Mouse (Mus musculus) testis, adult 2 months (tissue): ENCODE measurements around the gene Apol6. TPM values are rescaled to one million over a fixed set of nuclear protein-coding genes. Genes with fewer than 3 reads are reported as not detected.

Experiments
- H3K27ac ChIP-seq: fragments of 200-500 bp; 2 replicates; pipeline ENCODE4 v1.5.1; 2012; ENCODE audit warnings: low read depth, low read length; ENCODE audit not compliant: control insufficient read depth, insufficient read depth
- H3K27me3 ChIP-seq: fragments of 200-500 bp; 2 replicates; pipeline ENCODE4 v1.6.1; 2012; ENCODE audit warnings: mild to moderate bottlenecking, low read length, moderate library complexity; ENCODE audit not compliant: control insufficient read depth, insufficient read depth
- H3K36me3 ChIP-seq: fragments of 200-500 bp; 2 replicates; pipeline ENCODE4 v1.6.1; 2012; ENCODE audit warnings: mild to moderate bottlenecking, low read length; ENCODE audit not compliant: control insufficient read depth, insufficient read depth
- H3K4me1 ChIP-seq: fragments of 200-500 bp; 2 replicates; pipeline ENCODE4 v1.6.1; 2012; ENCODE audit warnings: low read length; ENCODE audit not compliant: control insufficient read depth, insufficient read depth
- H3K4me3 ChIP-seq: fragments of 200-500 bp; 2 replicates; pipeline ENCODE4 v1.5.1; 2012; ENCODE audit warnings: low read depth, mild to moderate bottlenecking, low read length, moderate library complexity, mixed read lengths; ENCODE audit not compliant: control insufficient read depth
- CTCF ChIP-seq: fragments of 200-500 bp; IDR thresholded peaks from 2 replicates; pipeline ENCODE4 v1.5.1; 2012; ENCODE audit warnings: low read depth, mild to moderate bottlenecking, inconsistent platforms, low read length, moderate library complexity; ENCODE audit not compliant: control insufficient read depth, insufficient read depth, insufficient replicate concordance
- POLR2A ChIP-seq: fragments of 200-500 bp; IDR thresholded peaks from 2 replicates; pipeline ENCODE4 v1.6.1; 2012; ENCODE audit warnings: low read depth, mild to moderate bottlenecking, inconsistent platforms, low read length, moderate library complexity; ENCODE audit not compliant: control insufficient read depth
- polyA plus RNA-seq: library from polyadenylated mRNA; depleted of rRNA; stranded (reverse); fragments of >200 nt; gene quantifications from 2 replicates; pipeline ENCODE4 v1.2.3, GENCODE M21; 2012

Gene Apol6
- polyA plus RNA-seq, 1 experiment: 0.68 TPM

GRCm38 (mm10) chr15:77080684-77081254, 36.2 kb downstream of the Apol6 start:
- Histone ChIP-seq H3K4me1 (peaks cover 4% of the 10 kb centered on the region), H3K27me3 (no peaks in the 10 kb centered on the region), H3K36me3 (no peaks in the 10 kb centered on the region; the same call in 1 of the 2 replicates), H3K27ac (no peak overlapping the region), H3K4me3 (no peak overlapping the region)
- no peak for TF ChIP-seq POLR2A
- no peak for TF ChIP-seq CTCF

DNA sequence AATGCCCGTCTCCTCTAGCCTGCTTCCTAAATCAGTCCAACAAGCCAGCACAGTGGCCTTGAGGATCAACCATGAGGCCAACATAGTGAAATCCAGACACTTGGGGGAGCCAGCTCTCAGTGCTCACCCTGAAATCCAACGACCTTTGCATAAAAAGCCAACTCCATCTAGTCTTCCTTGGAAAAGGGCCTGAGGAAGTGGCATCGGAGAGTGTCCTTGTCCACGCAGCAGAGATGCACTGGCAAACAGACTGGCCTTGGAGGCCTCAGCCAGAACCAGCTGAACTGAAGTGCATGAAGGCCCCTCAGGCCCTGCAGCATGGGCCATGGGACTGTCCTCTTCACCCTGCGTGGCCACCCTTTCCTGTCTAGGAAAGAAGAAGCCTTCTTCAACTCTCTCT, 36.9 kb downstream of the Apol6 start:
- H3K27me3 ChIP-seq: no peaks in the 10 kb centered on the region
- TF ChIP-seq CTCF: no peak
- TF ChIP-seq POLR2A: no peak
- no peak overlapping the region for H3K27ac ChIP-seq
- no peaks in the 10 kb centered on the region; the same call in 1 of the 2 replicates for H3K36me3 ChIP-seq
- H3K4me3 ChIP-seq: no peak overlapping the region
- H3K4me1 ChIP-seq: peaks cover 4% of the 10 kb centered on the region

DNA sequence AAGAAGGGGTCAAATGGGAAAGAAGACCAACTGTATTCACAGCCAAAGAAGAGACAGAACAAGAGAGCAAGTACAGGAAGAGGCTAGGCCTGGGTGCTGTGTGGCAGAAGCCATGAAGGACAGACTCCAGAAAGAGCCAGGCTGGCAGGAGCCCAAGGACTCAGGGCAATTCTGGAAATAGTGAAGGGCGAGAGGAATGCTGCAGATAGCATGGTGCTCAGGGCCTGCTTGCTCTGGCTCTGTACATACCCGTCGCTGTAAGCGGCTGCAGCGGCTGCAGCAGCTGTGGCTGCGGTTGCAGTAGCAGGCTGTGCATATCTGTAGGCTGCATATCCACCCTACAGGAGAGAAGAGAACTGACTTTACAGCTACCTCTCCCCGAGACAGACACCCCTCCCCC, 41.3 kb downstream of the Apol6 start:
- H3K4me3 ChIP-seq: peak overlapping the region; percentile 81
- H3K27ac ChIP-seq: no peak overlapping the region
- H3K27me3 ChIP-seq: no peaks in the 10 kb centered on the region
- H3K4me1 ChIP-seq: peaks cover 1% of the 10 kb centered on the region; the same call in 1 of the 2 replicates
- TF ChIP-seq POLR2A (no peak), CTCF (no peak)
- H3K36me3 ChIP-seq: no peaks in the 10 kb centered on the region; the same call in 1 of the 2 replicates

DNA sequence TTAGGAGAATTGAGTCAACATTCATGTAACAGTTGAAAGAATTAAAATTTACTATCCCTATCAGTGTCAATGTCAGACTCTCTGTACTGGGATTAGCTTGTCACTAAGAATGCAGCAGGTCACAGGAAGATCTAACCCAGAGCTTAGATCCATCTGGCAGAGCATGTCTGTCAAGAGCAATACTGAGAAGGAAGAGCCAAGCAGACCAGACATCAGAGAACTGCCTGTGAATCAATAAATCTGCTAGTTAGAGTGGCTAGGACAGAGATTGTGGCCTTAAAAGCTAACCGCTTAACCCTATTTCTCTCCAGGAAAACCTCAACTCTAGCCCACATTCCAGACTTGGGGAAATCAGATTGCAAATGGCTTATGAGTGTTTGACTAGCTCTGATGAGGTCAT, 42.0 kb downstream of the Apol6 start:
- no peaks in the 10 kb centered on the region; the same call in 1 of the 2 replicates for H3K36me3 ChIP-seq

DNA sequence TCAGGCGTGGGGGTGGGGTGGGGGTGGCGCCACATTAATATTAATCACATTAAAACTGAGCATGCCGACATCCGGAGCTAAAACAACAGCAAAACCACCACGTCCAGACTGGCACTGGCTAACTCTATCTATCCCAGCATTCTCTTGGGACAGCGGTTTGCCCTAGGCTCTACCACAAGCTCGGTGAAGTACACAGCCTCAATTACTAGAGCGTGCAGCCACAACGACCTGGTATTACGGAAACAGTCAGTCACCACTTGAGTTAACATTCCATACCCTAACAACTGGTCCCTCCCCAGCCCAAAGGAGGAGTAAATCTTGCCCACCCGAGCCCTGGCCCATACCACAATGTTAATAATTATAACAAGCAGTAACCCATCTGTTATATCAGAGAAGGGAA, 44.7 kb downstream of the Apol6 start:
- no peak overlapping the region for H3K27ac ChIP-seq
- no peaks in the 10 kb centered on the region for H3K4me1 ChIP-seq
- H3K4me3 ChIP-seq: no peak overlapping the region

More for the DNA sequence above, 42.0 kb downstream of the Apol6 start:
- no peak for TF ChIP-seq CTCF
- no peak for TF ChIP-seq POLR2A
- Histone ChIP-seq H3K4me3 (no peak overlapping the region; the same call in 1 of the 2 replicates), H3K27ac (no peak overlapping the region), H3K4me1 (no peaks in the 10 kb centered on the region), H3K27me3 (no peaks in the 10 kb centered on the region)

GRCm38 (mm10) chr15:77090531-77090930, 46.0 kb downstream of the Apol6 start:
- Histone ChIP-seq H3K27ac (no peak overlapping the region), H3K4me3 (no peak overlapping the region), H3K36me3 (no peaks in the 10 kb centered on the region), H3K4me1 (no peaks in the 10 kb centered on the region), H3K27me3 (no peaks in the 10 kb centered on the region)
- no peak for TF ChIP-seq CTCF
- TF ChIP-seq POLR2A: no peak

More for the DNA sequence above, 44.7 kb downstream of the Apol6 start:
- Histone ChIP-seq H3K27me3 (no peaks in the 10 kb centered on the region), H3K36me3 (no peaks in the 10 kb centered on the region; the same call in 1 of the 2 replicates)
- TF ChIP-seq CTCF (no peak), POLR2A (no peak)

DNA sequence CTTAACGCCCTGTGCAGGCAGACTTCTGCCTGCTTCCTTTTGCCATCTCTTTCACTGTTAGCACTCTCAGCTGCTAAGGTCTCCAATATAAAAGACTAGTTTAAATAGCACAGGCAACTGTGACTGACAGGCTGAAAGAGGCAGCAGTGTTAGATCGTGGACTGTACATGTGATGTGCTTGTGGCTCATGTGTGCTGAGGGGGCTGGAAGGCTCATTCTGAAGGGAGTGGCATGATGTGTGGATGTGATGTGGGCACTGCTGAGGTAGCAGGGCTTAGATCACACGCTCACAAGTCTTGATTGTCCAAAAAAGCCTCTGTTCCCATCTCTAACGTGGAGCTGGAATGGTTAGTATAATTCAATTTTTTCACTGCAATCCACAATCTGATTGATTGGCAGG, 46.9 kb downstream of the Apol6 start:
- TF ChIP-seq POLR2A (no peak), CTCF (no peak)
- no peak overlapping the region for H3K4me3 ChIP-seq
- H3K27me3 ChIP-seq: no peaks in the 10 kb centered on the region
- no peak overlapping the region for H3K27ac ChIP-seq
- no peaks in the 10 kb centered on the region for H3K4me1 ChIP-seq
- H3K36me3 ChIP-seq: no peaks in the 10 kb centered on the region
